In the genomic region with DNA sequence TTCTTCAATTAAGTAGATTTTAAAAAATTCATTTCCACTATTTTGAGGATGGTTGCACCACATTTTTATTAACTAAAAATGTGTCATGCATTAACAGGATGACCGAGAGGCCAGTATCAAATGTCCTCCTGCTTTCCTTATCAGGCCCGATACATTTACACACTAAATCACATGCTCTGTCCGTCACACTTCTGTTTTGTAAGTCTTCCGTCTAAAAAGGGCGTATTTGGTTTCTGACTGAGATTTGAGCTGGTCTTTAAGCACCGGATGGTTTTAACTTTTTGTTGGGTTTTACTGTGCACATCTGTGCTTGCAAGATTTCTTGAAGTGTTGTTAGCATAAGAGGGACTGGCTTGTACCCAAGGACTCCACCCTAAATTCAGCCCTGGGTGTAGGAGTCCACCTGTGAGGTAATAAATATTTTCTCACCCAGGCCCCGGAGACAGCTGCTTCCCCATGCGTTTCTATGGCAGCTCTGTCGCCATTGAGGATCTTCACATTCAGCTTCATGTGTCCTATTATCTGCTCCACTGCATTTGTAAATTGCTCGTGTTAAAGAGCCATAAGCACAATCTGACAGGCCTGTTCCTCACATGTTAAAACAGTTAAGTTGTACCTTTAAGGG, we compare ENCODE assay signal across 20 mouse cellular contexts.
DNase-seq lines count a peak whose midpoint lies in the region; ATAC-seq and TF ChIP-seq lines count a peak whose summit lies in the region.
"Had no signal": no experiment of that assay in that cellular context is flagged by ENCODE, and none has a peak within 500 bp of the region (broad histone marks: within the 10 kb centered on the region; RNA-seq: fewer than 3 reads in every experiment).

No protein-coding gene starts in this region.

- 57% methylated on average over 10 of the region's 10 CpGs for WGBS in forebrain, embryonic 14.5 days
- 74% methylated on average over 10 of the region's 10 CpGs for WGBS in forebrain, embryonic 10.5 days
- 21% methylated on average over 10 of the region's 10 CpGs for WGBS in kidney, embryonic 16.5 days
- WGBS in hindbrain, postnatal 0 days: 49% methylated on average over 10 of the region's 10 CpGs

- H3K79me3 ChIP-seq in C2C12 (ENCODE audit: low read depth): no peaks in the 10 kb centered on the region

- H3K9me3 ChIP-seq in forebrain, embryonic 14.5 days (replicated peaks; ENCODE audit: control insufficient read depth, low read length): no peaks in the 10 kb centered on the region
- no peaks in the 10 kb centered on the region for H3K9me3 ChIP-seq in forebrain, embryonic 10.5 days
- no peaks in the 10 kb centered on the region for H3K9me3 ChIP-seq in kidney, embryonic 16.5 days (ENCODE audit: low read length)
- no peaks in the 10 kb centered on the region for H3K9me3 ChIP-seq in hindbrain, postnatal 0 days (ENCODE audit: low read length)
- H3K9me3 ChIP-seq: heart, embryonic 12.5 days had no signal

- no peak overlapping the region for H3K4me2 ChIP-seq in forebrain, embryonic 14.5 days (ENCODE audit: low read length)
- H3K4me2 ChIP-seq in kidney, embryonic 16.5 days (replicated peaks; ENCODE audit: low read depth, low read length): no peak overlapping the region
- no peak overlapping the region for H3K4me2 ChIP-seq in hindbrain, postnatal 0 days (ENCODE audit: low read depth, low read length)
- H3K4me2 ChIP-seq: heart, embryonic 12.5 days had no signal

- H3ac ChIP-seq in C2C12 (ENCODE audit: control insufficient read depth, insufficient read length, low read depth): no peak overlapping the region

- peak; percentile 45 for DNase-seq in forebrain, embryonic 14.5 days (ENCODE audit: low spot score)
- DNase-seq in forebrain, embryonic 10.5 days (ENCODE audit: extremely low spot score, low spot score): no peak
- DNase-seq in kidney, adult 18-20 months: no peak
- DNase-seq in hindbrain, postnatal 0 days (ENCODE audit: low spot score): peak; percentile 39
- no peak for DNase-seq in cerebellum, postnatal 14 days
- DNase-seq: adrenal gland, postnatal 25 days; cerebellum, adult 11-12 months; cerebellum, postnatal 36 days; heart, postnatal 14 days; kidney, postnatal 10 days; layer of hippocampus, postnatal 36 days; liver; right cerebral cortex, postnatal 25 days; thymus, adult 2 months had no signal

- no peak overlapping the region for H3K4me3 ChIP-seq in forebrain, embryonic 14.5 days (ENCODE audit: low read depth, low read length)
- H3K4me3 ChIP-seq in forebrain, embryonic 10.5 days: no peak overlapping the region
- H3K4me3 ChIP-seq in kidney, embryonic 16.5 days (ENCODE audit: low read length): no peak overlapping the region
- no peak overlapping the region for H3K4me3 ChIP-seq in C2C12 (ENCODE audit: insufficient read depth, poor library complexity, severe bottlenecking)
- no peak overlapping the region for H3K4me3 ChIP-seq in hindbrain, postnatal 0 days (ENCODE audit: low read length)
- H3K4me3 ChIP-seq: heart, embryonic 12.5 days; layer of hippocampus, adult 2 months had no signal

- H3K9ac ChIP-seq in forebrain, embryonic 14.5 days (ENCODE audit: low read length): no peak overlapping the region
- H3K9ac ChIP-seq in kidney, embryonic 16.5 days (replicated peaks; ENCODE audit: low read length): no peak overlapping the region
- H3K9ac ChIP-seq in hindbrain, postnatal 0 days (replicated peaks; ENCODE audit: low read length): no peak overlapping the region
- H3K9ac ChIP-seq: heart, embryonic 12.5 days had no signal

- peaks cover 10% of the 10 kb centered on the region for H3K4me1 ChIP-seq in forebrain, embryonic 14.5 days (ENCODE audit: control insufficient read depth, insufficient read depth, low read length)
- peaks cover 21% of the 10 kb centered on the region for H3K4me1 ChIP-seq in forebrain, embryonic 10.5 days
- H3K4me1 ChIP-seq in kidney, embryonic 16.5 days (ENCODE audit: insufficient read depth, low read length): peaks cover 11% of the 10 kb centered on the region
- no peaks in the 10 kb centered on the region for H3K4me1 ChIP-seq in hindbrain, postnatal 0 days (ENCODE audit: insufficient read depth, low read length)

- H3K27me3 ChIP-seq in forebrain, embryonic 14.5 days (replicated peaks; ENCODE audit: control insufficient read depth, insufficient read depth, low read length): no peaks in the 10 kb centered on the region
- H3K27me3 ChIP-seq in forebrain, embryonic 10.5 days (ENCODE audit: poor library complexity, severe bottlenecking): no peaks in the 10 kb centered on the region
- H3K27me3 ChIP-seq in kidney, embryonic 16.5 days (ENCODE audit: insufficient read depth, low read length): no peaks in the 10 kb centered on the region
- no peaks in the 10 kb centered on the region for H3K27me3 ChIP-seq in C2C12 (ENCODE audit: control insufficient read depth, insufficient read depth, insufficient read length)
- no peaks in the 10 kb centered on the region for H3K27me3 ChIP-seq in hindbrain, postnatal 0 days (ENCODE audit: insufficient read depth, low read length)
- H3K27me3 ChIP-seq: heart, embryonic 12.5 days had no signal

- ATAC-seq in forebrain, embryonic 14.5 days: peak; percentile 52
- peak; percentile 71; the same call in 1 of the 2 replicates for ATAC-seq in kidney, embryonic 16.5 days (ENCODE audit: low FRiP score, low TSS enrichment)
- ATAC-seq in hindbrain, postnatal 0 days: peak; percentile 62
- ATAC-seq: inflammation-experienced regulatory T-cells, adult 6 months; lung, postnatal 0 days had no signal

- no peak overlapping the region for H3K27ac ChIP-seq in forebrain, embryonic 14.5 days (ENCODE audit: low read depth, low read length)
- H3K27ac ChIP-seq in forebrain, embryonic 10.5 days: no peak overlapping the region
- H3K27ac ChIP-seq in kidney, embryonic 16.5 days (ENCODE audit: low read length): no peak overlapping the region
- no peak overlapping the region for H3K27ac ChIP-seq in hindbrain, postnatal 0 days
- H3K27ac ChIP-seq: layer of hippocampus, adult 2 months had no signal

- TF ChIP-seq CTCF in C2C12 (IDR thresholded peaks at IDR 0.05; ENCODE audit: control insufficient read depth, insufficient read depth, insufficient read length): no peak
- no peak for TF ChIP-seq CTCF in hindbrain, postnatal 0 days (IDR thresholded peaks at IDR 0.05; ENCODE audit: low read depth)

- no peaks in the 10 kb centered on the region for H3K36me3 ChIP-seq in forebrain, embryonic 14.5 days (ENCODE audit: control insufficient read depth, insufficient read depth, low read length)
- H3K36me3 ChIP-seq in forebrain, embryonic 10.5 days (replicated peaks): no peaks in the 10 kb centered on the region
- H3K36me3 ChIP-seq in kidney, embryonic 16.5 days (ENCODE audit: insufficient read depth, low read length): no peaks in the 10 kb centered on the region
- no peaks in the 10 kb centered on the region for H3K36me3 ChIP-seq in C2C12 (ENCODE audit: control insufficient read depth, insufficient read depth)
- H3K36me3 ChIP-seq in hindbrain, postnatal 0 days (ENCODE audit: insufficient read depth, low read length): no peaks in the 10 kb centered on the region
- H3K36me3 ChIP-seq: heart, embryonic 12.5 days had no signal

- H3K79me2 ChIP-seq in C2C12 (ENCODE audit: control insufficient read depth, insufficient read depth): no peaks in the 10 kb centered on the region

TF ChIP-seq in C2C12, 6 proteins besides CTCF, POLR2A, EP300 and RAD21:
- no peak for TF ChIP-seq FOSL1 (IDR thresholded peaks at IDR 0.05; ENCODE audit: insufficient read depth, low read length, poor library complexity, severe bottlenecking)
- TF ChIP-seq MYOD1 (IDR thresholded peaks at IDR 0.05; ENCODE audit: control insufficient read depth, insufficient read length, low read depth): peak; percentile 46
- no peak for TF ChIP-seq MAX (IDR thresholded peaks at IDR 0.05)
- peak; percentile 2 for TF ChIP-seq USF1 (IDR thresholded peaks at IDR 0.05; ENCODE audit: low read depth)
- TF ChIP-seq CEBPB (IDR thresholded peaks at IDR 0.05; ENCODE audit: low read depth): no peak
- no peak for TF ChIP-seq MYOG (IDR thresholded peaks at IDR 0.05; ENCODE audit: control insufficient read depth, extremely low read depth, insufficient read length)
TF ChIP-seq in C2C12: peak in this region for 2.

Comparison
In these comparisons a context has a peak if more than half of its experiments do, and no peak if none do; other contexts are left out.
1. DNase-seq: peak in forebrain, embryonic 14.5 days (single experiment) and hindbrain, postnatal 0 days (single experiment); none in forebrain, embryonic 10.5 days (single experiment), kidney, adult 18-20 months (single experiment) and cerebellum, postnatal 14 days (0 of 2).
2. Peak in every context shown above with its lines, with median percentiles within 50 percentile points of each other: ATAC-seq.